Mouse (Mus musculus) urinary bladder, adult 2 months (tissue): ENCODE data around the gene Plek. TPM values are rescaled to one million over a fixed set of nuclear protein-coding genes. Genes with fewer than 3 reads are reported as not detected.

Experiments used
- DNase-seq: peaks from one replicate; pipeline ENCODE4 v3.0.0; 2022; ENCODE audit warnings: low spot score
- polyA plus RNA-seq: library from polyadenylated mRNA; depleted of rRNA; stranded (reverse); fragments of >200 nt; gene quantifications from 2 replicates; pipeline ENCODE4 v1.2.3, GENCODE M21; 2012

Gene Plek
- polyA plus RNA-seq, 1 experiment = 4.7 TPM

- no peak for DNase-seq
Observed at GRCm38 (mm10) chr11:17000353-17001334, 51.5 kb downstream of the Plek start.

- DNase-seq = no peak
Observed at GRCm38 (mm10) chr11:16999933-17000332, 52.2 kb downstream of the Plek start.

GRCm38 (mm10) chr11:16999387-16999786 lies 52.8 kb downstream of the Plek start:
- DNase-seq = no peak

- no peak for DNase-seq
Observed at GRCm38 (mm10) chr11:16997465-16997864, 54.7 kb downstream of the Plek start.

- no peak for DNase-seq
Observed at GRCm38 (mm10) chr11:16996818-16997217, 55.4 kb downstream of the Plek start.

GRCm38 (mm10) chr11:16992880-16993279 lies 59.3 kb downstream of the Plek start:
- no peak for DNase-seq

- no peak for DNase-seq
Observed at GRCm38 (mm10) chr11:16989885-16990284, 62.3 kb downstream of the Plek start.

GRCm38 (mm10) chr11:16987745-16988328 lies 64.3 kb downstream of the Plek start:
- DNase-seq = no peak

GRCm38 (mm10) chr11:16986550-16987187 lies 65.5 kb downstream of the Plek start:
- no peak for DNase-seq

GRCm38 (mm10) chr11:16978161-16978707 lies 73.9 kb downstream of the Plek start:
- no peak for DNase-seq

GRCm38 (mm10) chr11:16977611-16978010 lies 74.6 kb downstream of the Plek start:
- no peak for DNase-seq

GRCm38 (mm10) chr11:16976937-16977336 lies 75.2 kb downstream of the Plek start:
- no peak for DNase-seq

GRCm38 (mm10) chr11:16973086-16973485 lies 79.1 kb downstream of the Plek start:
- DNase-seq = no peak

- no peak for DNase-seq
Observed at GRCm38 (mm10) chr11:16972027-16972426, 80.2 kb downstream of the Plek start.

GRCm38 (mm10) chr11:16969650-16970049 lies 82.5 kb downstream of the Plek start:
- no peak for DNase-seq

- no peak for DNase-seq
Observed at GRCm38 (mm10) chr11:16967806-16968205, 84.4 kb downstream of the Plek start.

- no peak for DNase-seq
Observed at GRCm38 (mm10) chr11:16958520-16958919, 93.7 kb downstream of the Plek start.

GRCm38 (mm10) chr11:16957030-16957429 lies 95.2 kb downstream of the Plek start:
- DNase-seq = no peak

GRCm38 (mm10) chr11:16956115-16956862 lies 95.9 kb downstream of the Plek start:
- no peak for DNase-seq

- no peak for DNase-seq
Observed at GRCm38 (mm10) chr11:16951761-16952010, 100.5 kb downstream of the Plek start.

GRCm38 (mm10) chr11:16950976-16951760 lies 101.0 kb downstream of the Plek start, which contains the start of gene Fbxo48:
Gene Fbxo48 (plus strand): TSS chr11:16951375.
- DNase-seq = peak; percentile 67
